Mouse (Mus musculus): Measurements from ENCODE around the gene Pkn3. TPM values are rescaled to one million over a fixed set of nuclear protein-coding genes. Genes with fewer than 3 reads are reported as not detected.
"Not testable (repeated sequence)": the region's sequence is repeated elsewhere in the genome, so short reads cannot be mapped to it uniquely, and the experiment has no call there.

Pkn3 gene
- polyA plus RNA-seq, 1 experiment from 2014 or later = 6.3 TPM

GRCm38 (mm10) chr2:30047127-30047526, 30.4 kb upstream of the Pkn3 start:
- WGBS = 97% methylated on average over 6 of the region's 6 CpGs
- no peak overlapping the region for H3K4me2 ChIP-seq (replicated peaks; ENCODE audit: low read depth, low read length)
- H3K4me1 ChIP-seq (ENCODE audit: control insufficient read depth, insufficient read depth, low read length) = no peaks in the 10 kb centered on the region
- H3K9me3 ChIP-seq (ENCODE audit: control insufficient read depth, low read depth, low read length) = no peaks in the 10 kb centered on the region
- H3K36me3 ChIP-seq (ENCODE audit: control insufficient read depth, insufficient read depth, low read length) = no peaks in the 10 kb centered on the region
- H3K9ac ChIP-seq (replicated peaks; ENCODE audit: low read depth, low read length) = no peak overlapping the region
- no peak for ATAC-seq (ENCODE audit: insufficient number of reproducible peaks, insufficient read depth, low FRiP score, low read depth)
- H3K27me3 ChIP-seq (ENCODE audit: control insufficient read depth, insufficient read depth, low read length) = no peaks in the 10 kb centered on the region
- no peak overlapping the region for H3K27ac ChIP-seq (ENCODE audit: low read length)
- no peak overlapping the region for H3K4me3 ChIP-seq (ENCODE audit: low read depth, low read length)

GRCm38 (mm10) chr2:30048101-30048501, 29.4 kb upstream of the Pkn3 start:
- Histone ChIP-seq H3K4me1 (ENCODE audit: control insufficient read depth, insufficient read depth, low read length) (no peaks in the 10 kb centered on the region), H3K27me3 (ENCODE audit: control insufficient read depth, insufficient read depth, low read length) (no peaks in the 10 kb centered on the region), H3K4me3 (ENCODE audit: low read depth, low read length) (peak overlapping the region; percentile 59), H3K36me3 (ENCODE audit: control insufficient read depth, insufficient read depth, low read length) (no peaks in the 10 kb centered on the region), H3K4me2 (replicated peaks; ENCODE audit: low read depth, low read length) (peak overlapping the region; percentile 68), H3K9ac (replicated peaks; ENCODE audit: low read depth, low read length) (peak overlapping the region; percentile 57), H3K9me3 (ENCODE audit: control insufficient read depth, low read depth, low read length) (no peaks in the 10 kb centered on the region), H3K27ac (ENCODE audit: low read length) (no peak overlapping the region; the same call in 1 of the 2 replicates)
- ATAC-seq (ENCODE audit: insufficient number of reproducible peaks, insufficient read depth, low FRiP score, low read depth) = no peak
- WGBS = 61% methylated on average over 11 of the region's 11 CpGs

GRCm38 (mm10) chr2:30048699-30049388, 28.6 kb upstream of the Pkn3 start, which contains the start of gene Wdr34:
Wdr34 (minus strand) TSS chr2:30048881.
- peak within 1 kb of the TSS; percentile 68 for H3K4me2 ChIP-seq (replicated peaks; ENCODE audit: low read depth, low read length)
- peak; percentile 92 for ATAC-seq (ENCODE audit: insufficient number of reproducible peaks, insufficient read depth, low FRiP score, low read depth)
- WGBS = 1% methylated on average over 54 of the region's 54 CpGs

GRCm38 (mm10) chr2:30049831-30050230, 27.7 kb upstream of the Pkn3 start:
- H3K4me1 ChIP-seq (ENCODE audit: control insufficient read depth, insufficient read depth, low read length) = no peaks in the 10 kb centered on the region
- no peak overlapping the region for H3K27ac ChIP-seq (ENCODE audit: low read length)
- ATAC-seq (ENCODE audit: insufficient number of reproducible peaks, insufficient read depth, low FRiP score, low read depth) = no peak
- no peaks in the 10 kb centered on the region for H3K36me3 ChIP-seq (ENCODE audit: control insufficient read depth, insufficient read depth, low read length)
- H3K4me3 ChIP-seq (ENCODE audit: low read depth, low read length) = no peak overlapping the region
- no peak overlapping the region for H3K9ac ChIP-seq (replicated peaks; ENCODE audit: low read depth, low read length)
- no peaks in the 10 kb centered on the region for H3K9me3 ChIP-seq (ENCODE audit: control insufficient read depth, low read depth, low read length)
- WGBS = 90% methylated on average over 3 of the region's 3 CpGs
- no peak overlapping the region for H3K4me2 ChIP-seq (replicated peaks; ENCODE audit: low read depth, low read length)
- H3K27me3 ChIP-seq (ENCODE audit: control insufficient read depth, insufficient read depth, low read length) = no peaks in the 10 kb centered on the region

More at GRCm38 (mm10) chr2:30048699-30049388, 28.6 kb upstream of the Pkn3 start, which contains the start of gene Wdr34:
- H3K4me1 ChIP-seq (ENCODE audit: control insufficient read depth, insufficient read depth, low read length) = no peaks in the 10 kb centered on the region
- H3K9ac ChIP-seq (replicated peaks; ENCODE audit: low read depth, low read length) = peak within 1 kb of the TSS; percentile 57
- H3K36me3 ChIP-seq (ENCODE audit: control insufficient read depth, insufficient read depth, low read length) = no peaks in the 10 kb centered on the region
- peak within 1 kb of the TSS; percentile 59 for H3K4me3 ChIP-seq (ENCODE audit: low read depth, low read length)
- no peaks in the 10 kb centered on the region for H3K27me3 ChIP-seq (ENCODE audit: control insufficient read depth, insufficient read depth, low read length)
- no peaks in the 10 kb centered on the region for H3K9me3 ChIP-seq (ENCODE audit: control insufficient read depth, low read depth, low read length)
- H3K27ac ChIP-seq (ENCODE audit: low read length) = peak within 1 kb of the TSS; percentile 93

- Histone ChIP-seq H3K4me3 (ENCODE audit: low read depth, low read length) (no peak overlapping the region), H3K9me3 (ENCODE audit: control insufficient read depth, low read depth, low read length) (no peaks in the 10 kb centered on the region), H3K4me2 (replicated peaks; ENCODE audit: low read depth, low read length) (no peak overlapping the region), H3K27ac (ENCODE audit: low read length) (no peak overlapping the region), H3K4me1 (ENCODE audit: control insufficient read depth, insufficient read depth, low read length) (0 out of 2 replicates have a peak, but pooled peaks cover 1% of the 10 kb centered on the region), H3K27me3 (ENCODE audit: control insufficient read depth, insufficient read depth, low read length) (no peaks in the 10 kb centered on the region), H3K36me3 (ENCODE audit: control insufficient read depth, insufficient read depth, low read length) (no peaks in the 10 kb centered on the region), H3K9ac (replicated peaks; ENCODE audit: low read depth, low read length) (no peak overlapping the region)
- no peak for ATAC-seq (ENCODE audit: insufficient number of reproducible peaks, insufficient read depth, low FRiP score, low read depth)
- WGBS = 42% methylated on average over 6 of the region's 6 CpGs
Observed at GRCm38 (mm10) chr2:30051992-30052761, 25.3 kb upstream of the Pkn3 start.

GRCm38 (mm10) chr2:30055310-30055709, 22.2 kb upstream of the Pkn3 start:
- 95% methylated on average over 3 of the region's 3 CpGs for WGBS
- H3K36me3 ChIP-seq (ENCODE audit: control insufficient read depth, insufficient read depth, low read length); ATAC-seq (ENCODE audit: insufficient number of reproducible peaks, insufficient read depth, low FRiP score, low read depth); H3K9ac ChIP-seq (replicated peaks; ENCODE audit: low read depth, low read length); H3K4me2 ChIP-seq (replicated peaks; ENCODE audit: low read depth, low read length); H3K4me1 ChIP-seq (ENCODE audit: control insufficient read depth, insufficient read depth, low read length); H3K27ac ChIP-seq (ENCODE audit: low read length); H3K4me3 ChIP-seq (ENCODE audit: low read depth, low read length); H3K9me3 ChIP-seq (ENCODE audit: control insufficient read depth, low read depth, low read length); H3K27me3 ChIP-seq (ENCODE audit: control insufficient read depth, insufficient read depth, low read length): not testable (repeated sequence)

GRCm38 (mm10) chr2:30056736-30057135, 20.7 kb upstream of the Pkn3 start:
- no peak overlapping the region for H3K9ac ChIP-seq (replicated peaks; ENCODE audit: low read depth, low read length)
- no peak overlapping the region for H3K27ac ChIP-seq (ENCODE audit: low read length)
- H3K36me3 ChIP-seq (ENCODE audit: control insufficient read depth, insufficient read depth, low read length) = no peaks in the 10 kb centered on the region
- H3K4me2 ChIP-seq (replicated peaks; ENCODE audit: low read depth, low read length) = no peak overlapping the region
- no peak overlapping the region for H3K4me3 ChIP-seq (ENCODE audit: low read depth, low read length)
- WGBS = 79% methylated on average over 3 of the region's 3 CpGs
- no peaks in the 10 kb centered on the region for H3K9me3 ChIP-seq (ENCODE audit: control insufficient read depth, low read depth, low read length)
- ATAC-seq (ENCODE audit: insufficient number of reproducible peaks, insufficient read depth, low FRiP score, low read depth) = no peak
- no peaks in the 10 kb centered on the region for H3K27me3 ChIP-seq (ENCODE audit: control insufficient read depth, insufficient read depth, low read length)
- peaks cover 7% of the 10 kb centered on the region; the same call in 1 of the 2 replicates for H3K4me1 ChIP-seq (ENCODE audit: control insufficient read depth, insufficient read depth, low read length)

- H3K4me3 ChIP-seq (ENCODE audit: low read depth, low read length) = no peak within 1 kb of the TSS
- no peak for ATAC-seq (ENCODE audit: insufficient number of reproducible peaks, insufficient read depth, low FRiP score, low read depth)
- H3K4me2 ChIP-seq (replicated peaks; ENCODE audit: low read depth, low read length) = no peak within 1 kb of the TSS
- 47% methylated on average over 12 of the region's 12 CpGs for WGBS
- no peaks in the 10 kb centered on the region for H3K36me3 ChIP-seq (ENCODE audit: control insufficient read depth, insufficient read depth, low read length)
- no peak within 1 kb of the TSS for H3K27ac ChIP-seq (ENCODE audit: low read length)
- H3K9me3 ChIP-seq (ENCODE audit: control insufficient read depth, low read depth, low read length) = no peaks in the 10 kb centered on the region
- peaks cover 7% of the 10 kb centered on the region; the same call in 1 of the 2 replicates for H3K4me1 ChIP-seq (ENCODE audit: control insufficient read depth, insufficient read depth, low read length)
- no peaks in the 10 kb centered on the region for H3K27me3 ChIP-seq (ENCODE audit: control insufficient read depth, insufficient read depth, low read length)
- no peak within 1 kb of the TSS for H3K9ac ChIP-seq (replicated peaks; ENCODE audit: low read depth, low read length)
Observed at GRCm38 (mm10) chr2:30057223-30057904, 20.1 kb upstream of the Pkn3 start, which contains the start of gene Set. Set (plus strand) TSS chr2:30057378.

Measured in stomach, embryonic 14.5 days (tissue).